Mouse (Mus musculus) forebrain, embryonic 16.5 days (tissue): ENCODE results near the gene Gm49387. TPM values are rescaled to one million over a fixed set of nuclear protein-coding genes. Genes with fewer than 3 reads are reported as not detected.

Source experiments
- ATAC-seq: fragments of 200-750 bp; cut with Nextera tagmentation; 2 replicates; pipeline ENCODE4 v1.8.0; 2017; ENCODE audit warnings: mild to moderate bottlenecking, moderate library complexity
- H3K27ac ChIP-seq: fragments of 300-500 bp; sonication (generic); 2 replicates; pipeline ENCODE4 v1.5.1; 2014; ENCODE audit warnings: low read length, control low read depth
- H3K27me3 ChIP-seq: fragments of 300-500 bp; sonication (generic); replicated peaks from 2 replicates; pipeline ENCODE4 v1.6.1; 2014; ENCODE audit warnings: low read length; ENCODE audit not compliant: control insufficient read depth, insufficient read depth
- H3K36me3 ChIP-seq: fragments of 300-500 bp; sonication (generic); 2 replicates; pipeline ENCODE4 v1.6.1; 2014; ENCODE audit not compliant: control insufficient read depth, insufficient read depth
- H3K4me1 ChIP-seq: fragments of 300-500 bp; sonication (generic); replicated peaks from 2 replicates; pipeline ENCODE4 v1.6.1; 2014; ENCODE audit warnings: low read length; ENCODE audit not compliant: control insufficient read depth, insufficient read depth
- H3K4me2 ChIP-seq: fragments of 300-500 bp; sonication (generic); 2 replicates; pipeline ENCODE4 v1.6.1; 2014; ENCODE audit warnings: mild to moderate bottlenecking, low read length, control low read depth
- H3K4me3 ChIP-seq: fragments of 300-500 bp; sonication (generic); replicated peaks from 2 replicates; pipeline ENCODE4 v1.5.1; 2014; ENCODE audit warnings: mild to moderate bottlenecking, low read length, control low read depth
- H3K9ac ChIP-seq: fragments of 300-500 bp; sonication (generic); replicated peaks from 2 replicates; pipeline ENCODE4 v1.6.1; 2014; ENCODE audit warnings: low read depth, low read length, control low read depth
- H3K9me3 ChIP-seq: fragments of 300-500 bp; sonication (generic); 2 replicates; pipeline ENCODE4 v1.6.1; 2016; ENCODE audit warnings: low read length; ENCODE audit not compliant: control insufficient read depth
- WGBS: fragments of 180-500 bp; shearing (Covaris S2); extraction: QIAGEN DNeasy Blood & Tissue Kit; methylation state at CpG from one replicate; pipeline ENCODE4 v1.1.7; 2014; 5-methylcytosine and 5-hydroxymethylcytosine counted together
- polyA plus RNA-seq: library from polyadenylated mRNA; unstranded; fragments of >200 nt; fragmentation: Nextera tagmentation; extraction: Ambion mirVana; gene quantifications from 2 replicates; pipeline ENCODE4 v1.2.1, GENCODE M21; 2015

Gene Gm49387
- polyA plus RNA-seq, 1 experiment from 2014 or later: not detected

DNA sequence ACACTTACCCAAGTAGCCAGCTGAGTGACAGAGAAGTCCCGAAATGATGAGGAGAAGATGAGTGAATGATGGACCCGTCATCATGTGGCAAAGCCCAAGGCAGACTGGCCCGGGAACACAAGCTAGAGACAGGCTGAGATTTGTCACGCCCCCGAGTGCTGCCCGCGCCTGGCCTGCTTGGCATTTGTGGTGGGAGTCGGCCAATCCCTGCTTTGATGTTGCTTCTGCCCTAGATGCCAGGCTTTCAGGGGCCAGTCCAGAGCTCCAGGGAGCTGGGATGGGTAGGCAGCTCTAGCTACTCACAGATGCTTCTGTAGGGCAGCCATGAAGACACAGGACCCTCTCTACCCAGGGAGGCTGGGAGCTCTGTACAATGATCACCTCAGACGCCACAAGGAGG is 82.9 kb downstream of the Gm49387 start:
- Histone ChIP-seq H3K27ac (no peak overlapping the region), H3K4me2 (no peak overlapping the region), H3K4me1 (no peaks in the 10 kb centered on the region), H3K27me3 (no peaks in the 10 kb centered on the region), H3K4me3 (no peak overlapping the region), H3K9ac (no peak overlapping the region), H3K36me3 (no peaks in the 10 kb centered on the region), H3K9me3 (no peaks in the 10 kb centered on the region)
- WGBS: 77% methylated on average over 9 of the region's 9 CpGs
- no peak for ATAC-seq

DNA sequence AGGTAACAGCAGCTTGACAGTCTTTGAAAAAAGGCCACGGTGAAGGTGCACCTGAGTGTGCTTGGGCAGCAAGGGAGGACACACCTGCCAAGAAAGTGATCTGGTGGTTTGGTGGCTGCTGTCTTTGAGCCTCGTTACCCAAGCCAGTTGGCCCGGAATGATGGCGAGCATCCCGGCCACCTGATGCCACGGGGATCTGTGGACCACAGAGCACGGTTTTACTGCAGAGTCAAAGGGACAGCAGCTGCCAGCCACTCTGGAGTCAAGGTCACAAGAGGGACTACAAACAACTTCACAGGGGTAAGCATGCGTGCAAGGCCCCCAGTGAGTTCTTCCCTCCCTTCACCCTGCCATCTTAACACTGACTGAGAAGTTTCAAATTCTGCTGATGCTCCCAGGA is 83.4 kb downstream of the Gm49387 start:
- Histone ChIP-seq H3K4me1 (no peaks in the 10 kb centered on the region), H3K27me3 (no peaks in the 10 kb centered on the region), H3K27ac (no peak overlapping the region), H3K4me2 (no peak overlapping the region), H3K4me3 (no peak overlapping the region), H3K36me3 (no peaks in the 10 kb centered on the region), H3K9me3 (no peaks in the 10 kb centered on the region), H3K9ac (no peak overlapping the region)
- no peak for ATAC-seq
- WGBS: 86% methylated on average over 8 of the region's 8 CpGs

DNA sequence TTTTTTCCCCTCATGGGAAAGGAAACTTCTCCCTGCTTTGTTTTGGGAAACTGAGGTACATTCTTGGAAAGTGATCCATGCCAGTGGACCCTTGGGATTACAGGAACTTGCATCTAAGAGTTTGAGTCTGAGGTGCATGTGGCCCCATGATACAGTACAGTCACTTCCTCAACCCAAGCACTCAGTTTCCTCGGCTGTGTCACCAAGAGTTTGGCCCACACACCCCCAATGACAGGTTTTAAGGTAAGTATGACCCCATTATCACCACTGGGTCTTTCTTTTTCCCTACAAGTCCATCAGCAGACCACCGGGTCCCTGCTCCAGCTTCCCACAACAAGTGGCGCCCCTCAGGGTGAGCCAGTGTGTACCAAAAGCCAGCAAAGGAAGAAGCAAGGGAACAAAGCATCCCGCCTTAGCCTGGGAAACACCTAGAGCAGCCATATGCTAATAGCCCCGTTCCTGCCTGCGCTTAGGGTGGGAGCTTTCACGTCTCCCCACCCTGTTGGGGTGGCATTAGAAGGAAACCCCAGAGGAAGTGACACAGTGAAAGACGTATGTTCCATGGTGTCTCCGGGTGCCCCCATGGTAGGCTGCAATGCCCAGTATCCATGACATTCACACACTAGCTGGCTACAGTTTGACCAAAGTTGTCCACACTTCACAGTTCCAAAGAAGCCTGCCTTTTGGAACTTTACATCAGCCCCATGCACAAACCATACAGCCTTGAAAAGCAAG is 84.0 kb downstream of the Gm49387 start:
- H3K36me3 ChIP-seq: no peaks in the 10 kb centered on the region
- H3K9me3 ChIP-seq: no peaks in the 10 kb centered on the region
- no peak overlapping the region for H3K27ac ChIP-seq
- H3K4me2 ChIP-seq: no peak overlapping the region
- no peak for ATAC-seq
- 81% methylated on average over 9 of the region's 9 CpGs for WGBS
- no peaks in the 10 kb centered on the region for H3K4me1 ChIP-seq
- H3K27me3 ChIP-seq: no peaks in the 10 kb centered on the region
- H3K9ac ChIP-seq: no peak overlapping the region
- H3K4me3 ChIP-seq: no peak overlapping the region

DNA sequence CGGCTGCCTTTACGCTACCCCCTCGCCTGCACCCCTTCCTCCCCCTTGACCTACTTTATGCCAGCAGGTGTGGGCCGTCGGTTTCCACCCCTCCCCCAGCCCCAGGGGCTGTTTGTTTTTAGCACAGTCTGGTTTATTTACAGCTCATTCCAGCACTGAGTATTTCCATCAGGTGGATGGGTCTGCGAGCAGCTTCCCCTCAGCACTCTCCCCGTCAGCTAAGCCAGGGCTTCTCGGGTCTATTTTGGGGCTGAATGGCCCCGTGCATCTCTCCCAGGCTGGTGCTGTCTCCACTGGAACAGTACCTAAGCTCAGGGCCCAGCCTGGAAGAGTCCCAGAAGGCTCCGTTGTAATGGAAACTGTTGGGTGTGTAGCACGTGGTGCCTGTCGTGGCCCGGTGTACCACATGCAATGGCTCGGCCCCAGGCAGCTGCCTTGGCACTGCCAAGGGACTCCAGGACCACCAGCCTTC is 84.7 kb downstream of the Gm49387 start:
- Histone ChIP-seq H3K4me3 (no peak overlapping the region), H3K36me3 (no peaks in the 10 kb centered on the region), H3K4me1 (no peaks in the 10 kb centered on the region), H3K9me3 (no peaks in the 10 kb centered on the region), H3K4me2 (no peak overlapping the region), H3K9ac (no peak overlapping the region), H3K27ac (no peak overlapping the region), H3K27me3 (no peaks in the 10 kb centered on the region)
- ATAC-seq: no peak
- WGBS: 71% methylated on average over 14 of the region's 14 CpGs

DNA sequence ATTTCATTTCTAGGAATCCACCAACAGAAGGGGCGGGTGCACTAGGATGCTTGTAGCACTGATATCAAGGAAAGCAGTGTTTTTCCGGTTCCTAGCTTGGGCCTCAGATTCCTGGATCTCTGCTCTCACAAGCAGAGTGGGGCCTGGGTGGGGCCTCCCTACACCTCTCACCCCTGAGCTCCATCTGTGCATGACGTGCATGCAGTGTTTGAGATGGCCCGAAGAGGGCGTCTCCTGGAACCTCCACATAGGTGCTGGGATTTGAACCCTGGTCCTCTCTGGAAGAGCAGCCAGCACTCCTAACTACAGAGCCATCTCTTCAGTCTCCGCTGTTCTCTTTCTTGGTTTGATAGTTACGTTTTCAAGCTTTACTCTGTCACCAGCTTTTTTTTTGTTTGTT is 85.7 kb downstream of the Gm49387 start:
- no peaks in the 10 kb centered on the region for H3K27me3 ChIP-seq
- no peaks in the 10 kb centered on the region for H3K9me3 ChIP-seq
- no peaks in the 10 kb centered on the region for H3K36me3 ChIP-seq
- H3K4me1 ChIP-seq: no peaks in the 10 kb centered on the region
- WGBS: 93% methylated on average over 7 of the region's 7 CpGs
- ATAC-seq: no peak
- H3K4me3 ChIP-seq: no peak overlapping the region
- no peak overlapping the region for H3K4me2 ChIP-seq
- H3K9ac ChIP-seq: no peak overlapping the region
- H3K27ac ChIP-seq: no peak overlapping the region

DNA sequence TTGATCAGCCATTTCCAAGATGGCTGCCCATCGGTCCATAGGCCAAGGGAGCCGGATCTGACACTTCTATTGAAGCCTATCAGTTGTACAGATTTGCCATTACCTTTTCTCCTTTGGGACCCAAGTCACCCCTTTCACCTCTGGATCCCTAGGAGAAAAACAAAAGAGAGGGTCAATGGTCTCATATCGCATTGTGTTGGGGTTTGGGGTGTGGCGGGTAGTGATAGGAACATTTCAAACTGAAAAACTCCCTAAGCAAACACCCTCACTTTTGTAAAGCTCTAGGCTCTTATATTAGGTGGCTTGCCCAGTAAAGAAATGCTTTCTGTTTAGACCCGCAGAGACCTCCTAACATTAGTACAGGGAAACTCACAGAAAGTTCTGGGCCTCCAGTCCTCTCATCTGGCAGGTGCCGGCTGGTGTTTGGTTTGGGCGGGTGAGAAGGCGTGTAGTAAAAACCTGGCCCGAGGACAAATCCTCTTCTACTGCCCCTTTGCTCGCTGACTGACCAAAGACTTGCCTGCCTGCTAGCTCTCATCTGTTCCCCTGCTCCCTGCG is 96.7 kb downstream of the Gm49387 start:
- ATAC-seq: no peak

DNA sequence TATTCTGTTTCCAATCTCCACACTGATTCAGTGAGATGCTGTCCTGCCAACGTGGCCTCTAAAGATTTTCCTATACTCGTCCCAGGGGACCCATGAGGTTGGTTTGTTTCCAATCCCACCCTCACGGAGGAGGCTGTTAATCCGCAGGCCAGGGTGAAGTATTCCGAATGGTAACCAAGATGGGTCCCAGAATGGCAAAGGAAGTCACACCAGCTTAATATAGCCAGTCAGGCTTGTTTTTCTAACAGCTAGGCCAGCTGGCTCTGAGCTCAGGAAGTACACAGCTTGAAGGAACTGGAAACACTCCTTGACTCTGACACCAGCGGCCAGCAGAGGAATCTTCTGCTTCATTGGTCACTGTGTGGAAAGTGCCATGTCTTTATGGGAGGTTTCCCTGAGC is 103.4 kb downstream of the Gm49387 start:
- no peak for ATAC-seq
- H3K9me3 ChIP-seq: no peaks in the 10 kb centered on the region
- H3K4me3 ChIP-seq: no peak overlapping the region
- no peak overlapping the region for H3K4me2 ChIP-seq
- H3K9ac ChIP-seq: no peak overlapping the region
- 73% methylated on average over 6 of the region's 6 CpGs for WGBS
- H3K4me1 ChIP-seq: no peaks in the 10 kb centered on the region
- H3K27ac ChIP-seq: no peak overlapping the region
- no peaks in the 10 kb centered on the region for H3K36me3 ChIP-seq
- H3K27me3 ChIP-seq: no peaks in the 10 kb centered on the region

More for the DNA sequence above, 96.7 kb downstream of the Gm49387 start:
- Histone ChIP-seq H3K9ac (no peak overlapping the region), H3K27me3 (no peaks in the 10 kb centered on the region), H3K36me3 (no peaks in the 10 kb centered on the region), H3K9me3 (no peaks in the 10 kb centered on the region), H3K4me3 (no peak overlapping the region), H3K4me2 (no peak overlapping the region), H3K27ac (no peak overlapping the region), H3K4me1 (no peaks in the 10 kb centered on the region)
- 88% methylated on average over 11 of the region's 11 CpGs for WGBS

DNA sequence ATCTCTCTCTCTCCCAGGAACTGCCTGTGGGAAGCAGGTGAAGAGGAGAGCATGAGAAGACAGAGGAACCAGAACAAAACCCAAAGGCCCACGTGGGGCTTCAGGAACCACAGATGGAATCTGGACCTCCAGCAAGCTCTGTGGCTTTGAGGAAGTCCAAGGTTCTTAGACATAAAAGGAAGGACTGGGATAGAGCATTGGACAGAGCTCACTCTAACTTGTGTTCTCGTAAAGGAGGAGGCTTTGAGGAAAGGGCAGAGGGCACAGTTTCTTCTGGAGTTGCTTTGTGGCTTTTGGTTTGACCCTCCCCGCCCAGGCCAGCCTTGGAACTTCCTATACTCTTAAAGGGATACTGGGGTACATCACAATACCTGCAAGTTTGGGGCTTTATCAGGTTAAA is 108.0 kb downstream of the Gm49387 start:
- 70% methylated on average over 3 of the region's 3 CpGs for WGBS
- H3K27ac ChIP-seq: no peak overlapping the region
- H3K36me3 ChIP-seq: no peaks in the 10 kb centered on the region
- no peak overlapping the region for H3K4me2 ChIP-seq
- no peaks in the 10 kb centered on the region for H3K27me3 ChIP-seq
- no peak for ATAC-seq
- no peaks in the 10 kb centered on the region for H3K4me1 ChIP-seq
- H3K9ac ChIP-seq: no peak overlapping the region
- no peak overlapping the region for H3K4me3 ChIP-seq
- H3K9me3 ChIP-seq: no peaks in the 10 kb centered on the region

DNA sequence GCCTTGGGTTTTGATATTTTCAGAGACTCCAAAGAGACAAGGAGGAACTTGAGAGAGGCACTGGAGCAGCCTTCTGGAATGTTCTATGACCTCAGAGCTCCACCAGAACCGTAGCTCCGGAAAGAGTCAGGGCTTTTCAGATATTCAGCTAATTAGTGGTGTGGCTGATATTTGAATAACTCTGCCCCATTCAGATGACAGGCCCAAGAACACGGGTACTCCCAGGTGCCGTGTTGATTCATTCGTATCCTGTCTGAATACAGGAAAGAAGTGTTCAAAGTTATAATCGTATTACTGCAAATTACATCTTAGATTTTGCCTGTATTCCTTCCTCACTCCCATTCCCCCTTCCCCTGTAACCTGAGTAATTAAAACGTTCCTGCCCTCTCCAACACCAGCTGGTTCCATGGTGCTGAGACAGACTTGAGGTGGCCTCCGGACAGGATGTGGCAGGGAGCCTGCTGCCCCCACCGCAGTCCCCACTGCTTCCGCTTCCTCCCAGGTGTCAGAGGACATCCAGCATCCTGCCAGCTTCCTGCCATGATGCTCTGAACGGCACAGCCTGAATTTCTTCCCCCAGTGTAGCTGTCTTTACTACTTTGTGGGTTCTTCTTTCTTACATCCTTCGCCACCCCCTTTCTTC is 109.1 kb downstream of the Gm49387 start:
- WGBS: 70% methylated on average over 12 of the region's 12 CpGs
- no peaks in the 10 kb centered on the region for H3K36me3 ChIP-seq
- no peaks in the 10 kb centered on the region for H3K4me1 ChIP-seq
- no peak for ATAC-seq
- H3K9me3 ChIP-seq: no peaks in the 10 kb centered on the region
- no peak overlapping the region for H3K4me3 ChIP-seq
- H3K9ac ChIP-seq: no peak overlapping the region
- no peak overlapping the region for H3K27ac ChIP-seq
- H3K27me3 ChIP-seq: no peaks in the 10 kb centered on the region
- no peak overlapping the region for H3K4me2 ChIP-seq
